Mouse (Mus musculus) forebrain, embryonic 15.5 days (tissue): ENCODE measurements around the gene Ap5b1. TPM values are rescaled to one million over a fixed set of nuclear protein-coding genes. Genes with fewer than 3 reads are reported as not detected.

ENCODE experiments used
- polyA plus RNA-seq: library from polyadenylated mRNA; unstranded; fragments of >200 nt; fragmentation: Nextera tagmentation; extraction: Ambion mirVana; gene quantifications from 2 replicates; pipeline ENCODE4 v1.2.1, GENCODE M21; 2015

The Ap5b1 gene
- polyA plus RNA-seq, 1 experiment from 2014 or later = 2.2 TPM

Other genes with a start within 250 kb of the Ap5b1 start
- gene Catsper1, start 232.3 kb upstream of the Ap5b1 start, polyA plus RNA-seq = not detected in 2 replicates
- gene Cst6, start 218.5 kb upstream of the Ap5b1 start, polyA plus RNA-seq = 2.7 and 3.1 TPM in 2 replicates
- 49.6 and 52.8 TPM in 2 replicates for gene Eif1ad, start 201.3 kb upstream of the Ap5b1 start, polyA plus RNA-seq
- gene Banf1, start 200.9 kb upstream of the Ap5b1 start, polyA plus RNA-seq = 401 and 423 TPM in 2 replicates
- gene Sart1, start 179.3 kb upstream of the Ap5b1 start, polyA plus RNA-seq = 81.2 and 90.2 TPM in 2 replicates
- gene Tsga10ip, start 165.5 kb upstream of the Ap5b1 start, polyA plus RNA-seq = 0.10 TPM in 1 of 2 replicates, not detected in the other
- 306 and 315 TPM in 2 replicates for gene Drap1, start 143.0 kb upstream of the Ap5b1 start, polyA plus RNA-seq
- 66.5 TPM in 2 replicates for gene AI837181, start 142.9 kb upstream of the Ap5b1 start, polyA plus RNA-seq
- not detected in 2 replicates for gene Fosl1, start 120.5 kb upstream of the Ap5b1 start, polyA plus RNA-seq
- 10.7 and 11.4 TPM in 2 replicates for gene Ccdc85b, start 110.1 kb upstream of the Ap5b1 start, polyA plus RNA-seq
- gene Fibp, start 107.4 kb upstream of the Ap5b1 start, polyA plus RNA-seq = 160 and 184 TPM in 2 replicates
- gene Ctsw, start 99.5 kb upstream of the Ap5b1 start, polyA plus RNA-seq = 4.4 and 4.8 TPM in 2 replicates
- gene Efemp2, start 94.1 kb upstream of the Ap5b1 start, polyA plus RNA-seq = 30.1 TPM in 2 replicates
- gene Mus81, start 79.6 kb upstream of the Ap5b1 start, polyA plus RNA-seq = 55.3 and 60.7 TPM in 2 replicates
- gene Cfl1, start 77.6 kb upstream of the Ap5b1 start, polyA plus RNA-seq = 3,659 and 3,744 TPM in 2 replicates
- gene 1700020D05Rik, start 64.2 kb upstream of the Ap5b1 start, polyA plus RNA-seq = 0.39 and 0.49 TPM in 2 replicates
- gene Snx32, start 57.5 kb upstream of the Ap5b1 start, polyA plus RNA-seq = 71.9 and 72.8 TPM in 2 replicates
- gene Ovol1, start 7.4 kb upstream of the Ap5b1 start, polyA plus RNA-seq = not detected in 2 replicates
- gene Rnaseh2c, start 33.8 kb downstream of the Ap5b1 start, polyA plus RNA-seq = 93.4 and 99.8 TPM in 2 replicates
- gene Kat5, start 42.2 kb downstream of the Ap5b1 start, polyA plus RNA-seq = 75.9 and 76.9 TPM in 2 replicates
- 34.7 and 38.3 TPM in 2 replicates for gene Rela, start 69.5 kb downstream of the Ap5b1 start, polyA plus RNA-seq
- 14.1 and 15.5 TPM in 2 replicates for gene Sipa1, start 95.7 kb downstream of the Ap5b1 start, polyA plus RNA-seq
- gene Map3k11, start 120.7 kb downstream of the Ap5b1 start, polyA plus RNA-seq = 12.2 and 13.0 TPM in 2 replicates
- gene Pcnx3, start 120.9 kb downstream of the Ap5b1 start, polyA plus RNA-seq = 27.6 and 29.1 TPM in 2 replicates
- gene Kcnk7, start 136.3 kb downstream of the Ap5b1 start, polyA plus RNA-seq = 0.33 TPM in 1 of 2 replicates, not detected in the other
- gene Ehbp1l1, start 158.3 kb downstream of the Ap5b1 start, polyA plus RNA-seq = 11.1 and 13.3 TPM in 2 replicates
- gene Fam89b, start 161.6 kb downstream of the Ap5b1 start, polyA plus RNA-seq = 190 and 200 TPM in 2 replicates
- gene Ltbp3, start 172.9 kb downstream of the Ap5b1 start, polyA plus RNA-seq = 10.6 and 14.3 TPM in 2 replicates
- 66.9 and 67.9 TPM in 2 replicates for gene Scyl1, start 203.4 kb downstream of the Ap5b1 start, polyA plus RNA-seq